Mouse (Mus musculus) intestine, embryonic 14.5 days (tissue): Measurements from ENCODE around the gene Lcn3. TPM values are rescaled to one million over a fixed set of nuclear protein-coding genes. Genes with fewer than 3 reads are reported as not detected.

Experiments
- ATAC-seq: fragments of 200-750 bp; cut with Nextera tagmentation; replicated peaks from 2 replicates; pipeline ENCODE4 v1.8.0; 2017; ENCODE audit warnings: low read depth, moderate number of reproducible peaks, moderate TSS enrichment, moderate library complexity; ENCODE audit not compliant: low FRiP score, low TSS enrichment
- DNase-seq: peaks from one replicate; pipeline ENCODE4 v3.0.0-alpha.2; 2018; ENCODE audit warnings: low spot score
- H3K27ac ChIP-seq: fragments of 300-500 bp; sonication (generic); 2 replicates; pipeline ENCODE4 v1.5.1; 2014; ENCODE audit warnings: low read depth, mild to moderate bottlenecking, control low read depth
- H3K27me3 ChIP-seq: fragments of 300-500 bp; sonication (generic); replicated peaks from 2 replicates; pipeline ENCODE4 v1.6.1; 2014; ENCODE audit warnings: low read length, control low read depth; ENCODE audit not compliant: control insufficient read depth, insufficient read depth
- H3K36me3 ChIP-seq: fragments of 300-500 bp; sonication (generic); 2 replicates; pipeline ENCODE4 v1.6.1; 2014; ENCODE audit warnings: low read length, control low read depth; ENCODE audit not compliant: control insufficient read depth, insufficient read depth
- H3K4me1 ChIP-seq: fragments of 300-500 bp; sonication (generic); replicated peaks from 2 replicates; pipeline ENCODE4 v1.6.1; 2014; ENCODE audit warnings: low read length, control low read depth, mixed read lengths; ENCODE audit not compliant: control insufficient read depth, insufficient read depth
- H3K4me2 ChIP-seq: fragments of 300-500 bp; sonication (generic); 2 replicates; pipeline ENCODE4 v1.6.1; 2014; ENCODE audit warnings: low read length
- H3K4me3 ChIP-seq: fragments of 300-500 bp; sonication (generic); 2 replicates; pipeline ENCODE4 v1.5.1; 2014; ENCODE audit warnings: low read depth, low read length, control low read depth, mixed read lengths
- H3K9ac ChIP-seq: fragments of 300-500 bp; sonication (generic); 2 replicates; pipeline ENCODE4 v1.6.1; 2014; ENCODE audit warnings: mild to moderate bottlenecking, low read length
- H3K9me3 ChIP-seq: fragments of 300-500 bp; sonication (generic); 2 replicates; pipeline ENCODE4 v1.6.1; 2016; ENCODE audit warnings: low read length, control low read depth; ENCODE audit not compliant: control insufficient read depth
- WGBS: fragments of 180-500 bp; shearing (Covaris S2); extraction: QIAGEN DNeasy Blood & Tissue Kit; methylation state at CpG from one replicate; pipeline ENCODE4 v1.1.7; 2014; 5-methylcytosine and 5-hydroxymethylcytosine counted together
- polyA plus RNA-seq: library from polyadenylated mRNA; unstranded; fragments of >200 nt; fragmentation: Nextera tagmentation; extraction: Ambion mirVana; gene quantifications from 2 replicates; pipeline ENCODE4 v1.2.1, GENCODE M21; 2014

The Lcn3 gene
- polyA plus RNA-seq, 1 experiment from 2014 or later = not detected

GRCm38 (mm10) chr2:25774640-25775039 is 9.3 kb downstream of the Lcn3 start:
- Histone ChIP-seq H3K27ac (no peak overlapping the region), H3K9ac (no peak overlapping the region), H3K9me3 (no peaks in the 10 kb centered on the region), H3K36me3 (no peaks in the 10 kb centered on the region), H3K4me3 (no peak overlapping the region), H3K4me1 (no peaks in the 10 kb centered on the region), H3K4me2 (no peak overlapping the region), H3K27me3 (no peaks in the 10 kb centered on the region)
- DNase-seq (no peak), ATAC-seq (no peak)
- 87% methylated on average over 2 of the region's 2 CpGs for WGBS

- WGBS = 77% methylated on average over 3 of the region's 3 CpGs
- Histone ChIP-seq H3K4me2 (no peak overlapping the region), H3K27ac (no peak overlapping the region), H3K4me3 (no peak overlapping the region), H3K4me1 (no peaks in the 10 kb centered on the region), H3K9me3 (no peaks in the 10 kb centered on the region), H3K27me3 (no peaks in the 10 kb centered on the region), H3K36me3 (no peaks in the 10 kb centered on the region), H3K9ac (no peak overlapping the region)
- no peak for ATAC-seq
- no peak for DNase-seq
Observed at GRCm38 (mm10) chr2:25775991-25776390, 10.6 kb downstream of the Lcn3 start.

GRCm38 (mm10) chr2:25776717-25777116 is 11.3 kb downstream of the Lcn3 start, which contains the start of gene Lcn11:
TSS of gene Lcn11 (plus strand) at chr2:25777017.
- Histone ChIP-seq H3K9me3 (no peaks in the 10 kb centered on the region), H3K4me2 (no peak within 1 kb of the TSS), H3K36me3 (no peaks in the 10 kb centered on the region), H3K4me3 (no peak within 1 kb of the TSS), H3K27ac (no peak within 1 kb of the TSS), H3K27me3 (no peaks in the 10 kb centered on the region), H3K9ac (no peak within 1 kb of the TSS), H3K4me1 (no peaks in the 10 kb centered on the region)
- DNase-seq (no peak), ATAC-seq (no peak)
- 96% methylated on average over 1 of the region's 1 CpGs for WGBS

- Histone ChIP-seq H3K27me3 (no peaks in the 10 kb centered on the region), H3K4me2 (no peak overlapping the region), H3K27ac (no peak overlapping the region), H3K9ac (no peak overlapping the region), H3K4me1 (no peaks in the 10 kb centered on the region), H3K9me3 (no peaks in the 10 kb centered on the region), H3K4me3 (no peak overlapping the region), H3K36me3 (no peaks in the 10 kb centered on the region)
- 90% methylated on average over 9 of the region's 9 CpGs for WGBS
- ATAC-seq (no peak), DNase-seq (no peak)
Observed at GRCm38 (mm10) chr2:25779076-25779475, 13.7 kb downstream of the Lcn3 start.

GRCm38 (mm10) chr2:25780921-25781320 is 15.6 kb downstream of the Lcn3 start:
- Histone ChIP-seq H3K36me3 (no peaks in the 10 kb centered on the region), H3K4me1 (0 out of 2 replicates have a peak, but pooled peaks cover 2% of the 10 kb centered on the region), H3K27me3 (no peaks in the 10 kb centered on the region), H3K9me3 (no peaks in the 10 kb centered on the region), H3K27ac (no peak overlapping the region), H3K9ac (no peak overlapping the region), H3K4me3 (no peak overlapping the region), H3K4me2 (no peak overlapping the region)
- 38% methylated on average over 4 of the region's 4 CpGs for WGBS
- DNase-seq = no peak
- no peak for ATAC-seq

- no peak within 1 kb of the TSS for H3K9ac ChIP-seq
Observed at GRCm38 (mm10) chr2:25781957-25782356, 16.6 kb downstream of the Lcn3 start, which contains the start of gene Gm13539. TSS of gene Gm13539 (plus strand) at chr2:25782257.

GRCm38 (mm10) chr2:25785573-25786322 is 20.4 kb downstream of the Lcn3 start:
- 61% methylated on average over 5 of the region's 5 CpGs for WGBS
- no peak for ATAC-seq
- H3K4me3 ChIP-seq = no peak overlapping the region

More at GRCm38 (mm10) chr2:25781957-25782356, 16.6 kb downstream of the Lcn3 start, which contains the start of gene Gm13539:
- H3K9me3 ChIP-seq = no peaks in the 10 kb centered on the region
- peaks cover 5% of the 10 kb centered on the region; the same call in 1 of the 2 replicates for H3K4me1 ChIP-seq
- ATAC-seq (no peak), DNase-seq (no peak)
- no peak within 1 kb of the TSS for H3K4me2 ChIP-seq
- H3K4me3 ChIP-seq = no peak within 1 kb of the TSS
- WGBS = 84% methylated on average over 3 of the region's 3 CpGs
- no peaks in the 10 kb centered on the region for H3K36me3 ChIP-seq
- no peak within 1 kb of the TSS for H3K27ac ChIP-seq
- no peaks in the 10 kb centered on the region for H3K27me3 ChIP-seq

GRCm38 (mm10) chr2:25789092-25789491 is 23.7 kb downstream of the Lcn3 start:
- Histone ChIP-seq H3K4me2 (no peak overlapping the region), H3K9me3 (no peaks in the 10 kb centered on the region), H3K36me3 (no peaks in the 10 kb centered on the region), H3K27me3 (no peaks in the 10 kb centered on the region), H3K4me1 (peaks cover 5% of the 10 kb centered on the region; the same call in 1 of the 2 replicates), H3K9ac (no peak overlapping the region), H3K27ac (no peak overlapping the region), H3K4me3 (no peak overlapping the region)
- WGBS = 81% methylated on average over 3 of the region's 3 CpGs
- ATAC-seq = no peak
- DNase-seq = no peak

More at GRCm38 (mm10) chr2:25785573-25786322, 20.4 kb downstream of the Lcn3 start:
- Histone ChIP-seq H3K9ac (no peak overlapping the region), H3K36me3 (no peaks in the 10 kb centered on the region), H3K27me3 (no peaks in the 10 kb centered on the region), H3K27ac (no peak overlapping the region), H3K4me2 (no peak overlapping the region), H3K9me3 (no peaks in the 10 kb centered on the region), H3K4me1 (peaks cover 5% of the 10 kb centered on the region; the same call in 1 of the 2 replicates)
- DNase-seq = no peak

- 14% methylated on average over 2 of the region's 2 CpGs for WGBS
- no peak for ATAC-seq
Observed at GRCm38 (mm10) chr2:25797635-25798034, 32.3 kb downstream of the Lcn3 start.

More at GRCm38 (mm10) chr2:25797635-25798034, 32.3 kb downstream of the Lcn3 start:
- Histone ChIP-seq H3K4me3 (no peak overlapping the region), H3K27me3 (no peaks in the 10 kb centered on the region), H3K36me3 (no peaks in the 10 kb centered on the region), H3K9me3 (no peaks in the 10 kb centered on the region), H3K27ac (no peak overlapping the region), H3K4me2 (no peak overlapping the region), H3K4me1 (no peaks in the 10 kb centered on the region), H3K9ac (no peak overlapping the region)
- DNase-seq = no peak
